Mouse (Mus musculus) left cerebral cortex, adult 11 months (tissue): ENCODE data around the gene Tdrd9.
A peak's percentile ranks its signal among the peaks of the same experiment; 100 is the strongest.
"Not testable (repeated sequence)": the region's sequence is repeated elsewhere in the genome, so short reads cannot be mapped to it uniquely, and the experiment has no call there.

Experiments
- DNase-seq: peaks from one replicate; pipeline ENCODE4 v3.0.0; 2022; ENCODE audit warnings: low spot score

The Tdrd9 gene

GRCm38 (mm10) chr12:111971231-111971686 is at the start of gene Tdrd9:
Gene Tdrd9 (plus strand): TSS chr12:111971559.
- no peak for DNase-seq

DNA sequence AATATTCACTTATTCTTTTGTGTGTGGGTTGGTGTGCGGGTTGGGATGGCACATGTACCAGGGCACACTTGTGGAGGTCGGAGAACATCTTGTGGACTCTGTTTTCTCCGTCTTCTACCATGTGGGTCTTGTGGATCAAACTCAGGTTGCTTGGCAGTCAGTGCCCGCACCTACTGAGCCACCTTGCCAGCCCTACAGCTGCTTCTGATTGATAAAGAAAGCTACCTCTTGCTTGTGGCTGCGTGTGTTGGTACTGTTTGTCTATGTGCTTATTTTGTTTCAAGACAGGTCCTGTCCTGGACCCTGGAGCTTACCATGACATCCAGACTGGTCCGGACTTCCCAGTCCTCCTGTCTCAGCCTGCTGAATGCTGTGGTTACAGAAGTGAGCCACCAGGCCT is 48.2 kb upstream of the Tdrd9 start:
- DNase-seq = no peak

GRCm38 (mm10) chr12:111927338-111927737 is 44.0 kb upstream of the Tdrd9 start:
- no peak for DNase-seq

GRCm38 (mm10) chr12:111928411-111928966 is 42.9 kb upstream of the Tdrd9 start:
- no peak for DNase-seq

GRCm38 (mm10) chr12:111931411-111932025 is 39.8 kb upstream of the Tdrd9 start:
- DNase-seq = no peak

DNA sequence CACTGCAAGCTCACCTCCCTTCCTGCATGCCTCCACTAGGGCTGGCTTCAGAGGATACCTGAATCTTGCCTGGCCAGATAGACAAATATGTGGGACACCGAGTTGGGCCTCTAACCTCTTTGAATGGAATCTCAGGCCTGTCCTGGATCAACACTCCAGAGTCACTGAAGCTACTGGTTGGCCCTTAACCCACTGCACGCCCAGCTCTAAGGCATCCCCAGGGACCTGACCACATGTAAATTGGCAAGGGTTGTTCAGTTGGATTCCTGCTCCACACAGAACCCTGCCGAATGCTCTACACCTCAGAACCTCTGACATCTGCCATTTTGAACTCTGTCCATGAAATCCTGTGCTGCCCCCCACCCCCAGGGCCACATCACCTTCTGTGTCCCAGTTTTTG is 38.8 kb upstream of the Tdrd9 start:
- no peak for DNase-seq

- no peak for DNase-seq
These were observed 38.2 kb upstream of the Tdrd9 start for GRCm38 (mm10) chr12:111933032-111933704.

GRCm38 (mm10) chr12:111933971-111934370 is 37.4 kb upstream of the Tdrd9 start:
- no peak for DNase-seq

- no peak for DNase-seq
These were observed 34.4 kb upstream of the Tdrd9 start for GRCm38 (mm10) chr12:111936706-111937550.

GRCm38 (mm10) chr12:111938623-111939177 is 32.7 kb upstream of the Tdrd9 start:
- no peak for DNase-seq

GRCm38 (mm10) chr12:111943421-111944064 is 27.8 kb upstream of the Tdrd9 start:
- no peak for DNase-seq

GRCm38 (mm10) chr12:111944065-111944987 is 27.0 kb upstream of the Tdrd9 start:
- DNase-seq = not testable (repeated sequence)

DNA sequence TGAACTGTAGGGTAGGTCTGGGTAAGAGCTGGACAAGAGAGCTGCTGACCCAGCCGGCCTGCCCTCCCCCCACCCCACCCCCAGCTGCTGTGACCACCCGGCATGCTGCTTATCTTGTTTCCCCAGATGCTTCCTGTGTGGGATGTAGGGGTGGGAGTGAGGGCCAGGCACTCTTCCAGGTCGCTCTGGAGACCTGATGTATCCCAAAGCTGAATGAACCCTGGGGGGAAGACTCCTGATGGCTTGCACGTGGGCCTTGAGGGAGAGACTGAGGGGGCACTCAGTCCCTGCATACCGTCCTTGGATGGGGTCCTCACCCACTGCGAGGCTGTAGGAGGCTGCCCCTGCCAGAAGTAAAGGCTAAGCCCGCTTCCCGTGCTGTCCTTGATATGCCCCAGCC is 26.2 kb upstream of the Tdrd9 start:
- no peak for DNase-seq

DNA sequence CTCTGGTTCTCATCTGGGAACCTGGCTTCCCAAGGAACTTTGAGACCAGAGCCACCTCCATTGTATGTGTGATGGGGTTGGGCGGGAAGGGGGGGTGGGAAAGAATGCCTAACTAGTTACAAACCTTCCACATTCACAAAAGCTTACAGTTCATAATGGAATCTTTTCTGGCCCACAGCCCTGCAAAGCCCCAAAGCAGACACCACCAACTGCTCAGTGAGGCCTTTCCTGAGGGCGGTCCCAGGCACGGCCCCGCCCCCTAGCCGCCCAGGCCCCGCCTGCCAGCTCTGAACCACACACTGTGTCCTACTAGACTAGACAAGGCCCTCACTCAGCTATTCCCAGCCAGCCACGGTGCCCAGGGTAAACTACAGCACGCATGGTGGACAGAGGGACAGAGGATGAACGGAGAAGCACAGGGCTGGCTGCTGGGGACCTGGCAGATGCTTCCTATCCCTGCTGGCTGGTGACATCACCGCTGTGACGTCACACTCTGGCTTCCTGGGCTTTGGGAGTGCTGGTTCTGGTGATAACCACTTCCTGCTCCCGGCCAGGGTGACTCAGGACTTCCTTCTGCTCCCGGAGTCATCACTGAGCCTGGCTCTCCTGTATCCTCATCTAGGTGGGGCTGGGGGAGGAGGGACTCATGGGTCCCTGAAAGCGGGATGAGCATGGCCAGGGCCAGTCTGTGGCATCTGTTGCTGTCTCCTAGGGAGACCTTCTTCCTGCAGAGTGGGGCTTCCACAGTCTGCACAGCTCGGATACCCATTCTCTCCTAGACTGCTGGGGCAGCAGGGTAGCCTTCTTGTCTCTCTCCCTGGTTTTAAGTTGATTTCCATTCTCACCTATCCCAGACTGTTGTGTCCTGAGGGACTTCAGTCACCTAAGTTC is 25.3 kb upstream of the Tdrd9 start:
- DNase-seq = not testable (repeated sequence)

DNA sequence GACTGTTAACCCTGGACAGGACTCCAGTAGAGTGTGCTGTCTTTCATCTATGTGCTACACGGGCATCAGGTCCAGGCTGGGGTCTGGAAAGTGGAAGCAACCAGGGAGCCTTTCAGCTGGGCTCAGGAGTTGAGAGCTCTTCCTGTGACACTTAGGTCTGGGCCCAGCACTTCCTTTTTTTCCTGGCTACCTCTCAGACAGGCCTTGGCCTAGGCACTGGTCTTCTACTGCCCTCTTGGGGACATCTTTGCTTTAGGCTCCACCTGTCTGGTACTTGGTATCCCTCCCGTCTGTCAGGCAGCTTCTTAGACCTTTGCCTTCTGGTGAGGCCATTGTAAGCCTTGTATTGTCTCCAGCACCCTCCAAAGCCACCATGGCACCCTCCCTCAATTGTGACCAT is 24.6 kb upstream of the Tdrd9 start:
- DNase-seq = no peak

DNA sequence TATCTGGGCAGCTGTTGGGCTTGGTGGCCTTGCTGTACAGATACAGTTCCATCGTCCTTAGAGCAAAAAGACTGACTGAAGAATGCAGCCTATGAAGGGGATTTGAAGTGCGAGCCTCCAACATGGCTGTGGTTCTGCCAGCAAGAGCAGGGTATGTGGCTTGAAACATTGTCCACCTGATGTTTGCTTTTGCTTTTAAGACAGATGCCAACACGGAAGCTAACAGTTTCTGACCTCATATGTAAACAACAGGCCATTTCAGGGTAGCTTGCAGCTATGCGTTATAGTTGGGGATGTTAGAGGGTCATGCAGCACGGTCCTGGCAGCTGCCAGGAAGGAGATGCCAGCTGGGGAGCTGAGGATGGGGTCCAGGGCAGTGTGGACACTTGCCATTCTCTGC is 20.9 kb upstream of the Tdrd9 start:
- DNase-seq = no peak

- no peak for DNase-seq
These were observed 19.7 kb upstream of the Tdrd9 start for GRCm38 (mm10) chr12:111951701-111952100.

- no peak for DNase-seq
These were observed 15.2 kb upstream of the Tdrd9 start for GRCm38 (mm10) chr12:111956173-111956572.

- DNase-seq = peak; percentile 58
These were observed 13.1 kb upstream of the Tdrd9 start for GRCm38 (mm10) chr12:111958101-111958865.
